Mouse (Mus musculus) adrenal gland, adult 8-10 months (tissue): Measurements from ENCODE around the gene Tdo2. TPM values are rescaled to one million over a fixed set of nuclear protein-coding genes. Genes with fewer than 3 reads are reported as not detected.
A peak's percentile ranks its signal among the peaks of the same experiment; 100 is the strongest.

Experiments used
- DNase-seq: peaks from one replicate; pipeline ENCODE4 v3.0.0; 2022
- total RNA-seq, 4 experiments: library from RNA; stranded (reverse); gene quantifications; 2 replicates each; pipeline ENCODE4 v1.2.4; 2022

The Tdo2 gene
- total RNA-seq, 4 experiments from 2014 or later = 0.40 to 3.5 (median 1.7) TPM; not detected in 1

GRCm38 (mm10) chr3:81942341-81942740, 33.7 kb downstream of the Tdo2 start:
- no peak for DNase-seq

GRCm38 (mm10) chr3:81938924-81939323, 37.1 kb downstream of the Tdo2 start:
- DNase-seq = no peak

- no peak for DNase-seq
Measured at GRCm38 (mm10) chr3:81933348-81933747, 42.7 kb downstream of the Tdo2 start.

GRCm38 (mm10) chr3:81932141-81933101, 43.6 kb downstream of the Tdo2 start, which contains the start of gene Ctso:
TSS of gene Ctso (plus strand) at chr3:81932601.
- peak; percentile 83 for DNase-seq

GRCm38 (mm10) chr3:81931695-81932094, 44.3 kb downstream of the Tdo2 start:
- DNase-seq = no peak

GRCm38 (mm10) chr3:81929073-81929472, 46.9 kb downstream of the Tdo2 start:
- DNase-seq = no peak

GRCm38 (mm10) chr3:81926764-81927325, 49.2 kb downstream of the Tdo2 start:
- DNase-seq = no peak

GRCm38 (mm10) chr3:81925856-81926255, 50.1 kb downstream of the Tdo2 start:
- no peak for DNase-seq

GRCm38 (mm10) chr3:81924931-81925330, 51.1 kb downstream of the Tdo2 start:
- DNase-seq = no peak

- DNase-seq = no peak
Measured at GRCm38 (mm10) chr3:81922910-81923309, 53.1 kb downstream of the Tdo2 start.

- no peak for DNase-seq
Measured at GRCm38 (mm10) chr3:81919681-81920080, 56.3 kb downstream of the Tdo2 start.

- DNase-seq = no peak
Measured at GRCm38 (mm10) chr3:81918215-81918614, 57.8 kb downstream of the Tdo2 start.

- DNase-seq = no peak
Measured at GRCm38 (mm10) chr3:81917354-81917935, 58.6 kb downstream of the Tdo2 start.

GRCm38 (mm10) chr3:81916030-81916686, 59.8 kb downstream of the Tdo2 start:
- no peak for DNase-seq

GRCm38 (mm10) chr3:81910286-81911036, 65.5 kb downstream of the Tdo2 start:
- no peak for DNase-seq

Other genes starting within 250 kb of the Tdo2 start
- gene Ctso, start 43.6 kb downstream of the Tdo2 start, total RNA-seq = 10 to 100 TPM; 45.7 to 73.5 (median 59.5) TPM
- gene Asic5, start 6.1 kb upstream of the Tdo2 start, total RNA-seq = not detected
- gene Gucy1b1, start 98.5 kb upstream of the Tdo2 start, total RNA-seq = 10 to 100 TPM in 3 of 4 experiments, 1 to 10 TPM in 1; 8.1 to 12.4 (median 10.6) TPM
- gene Gucy1a1, start 169.6 kb upstream of the Tdo2 start, total RNA-seq = 10 to 100 TPM; 29.2 to 37.0 (median 30.8) TPM